Mouse (Mus musculus): ENCODE results near the gene Robo2.

The Robo2 gene

DNA sequence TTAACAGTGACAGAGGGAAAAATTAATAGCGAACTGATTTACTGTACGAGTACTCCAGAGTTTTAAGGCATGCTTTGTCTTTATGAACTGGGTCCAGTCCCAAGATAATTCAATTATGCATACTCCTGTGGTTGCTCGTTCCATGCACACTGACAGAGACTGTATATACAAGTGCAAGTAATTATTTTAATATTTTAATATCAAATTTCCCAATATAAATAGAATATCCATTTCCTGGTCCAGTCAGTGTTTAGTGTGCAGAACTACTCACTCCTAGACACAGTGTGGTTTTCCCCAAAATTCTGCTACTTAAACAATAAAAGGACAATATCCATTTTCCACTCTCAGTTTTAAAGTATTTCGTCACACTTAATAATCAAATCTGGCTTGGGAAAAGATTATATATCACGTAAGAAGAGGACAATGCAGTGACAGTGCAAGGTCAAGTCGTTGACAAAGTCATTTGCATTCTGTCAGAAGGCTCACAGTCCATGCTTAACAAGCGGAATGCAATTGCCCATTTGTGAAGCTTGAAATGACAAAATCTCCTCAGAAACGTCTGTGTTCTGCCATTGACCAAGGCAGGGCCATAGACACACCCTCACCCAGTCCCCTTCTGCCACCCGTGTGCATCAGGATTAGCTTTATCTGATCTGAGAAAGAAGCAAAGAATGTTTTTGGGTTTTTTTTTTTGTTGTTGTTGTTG, 89.8 kb downstream of the Robo2 start:
- DNase-seq: no peak

DNA sequence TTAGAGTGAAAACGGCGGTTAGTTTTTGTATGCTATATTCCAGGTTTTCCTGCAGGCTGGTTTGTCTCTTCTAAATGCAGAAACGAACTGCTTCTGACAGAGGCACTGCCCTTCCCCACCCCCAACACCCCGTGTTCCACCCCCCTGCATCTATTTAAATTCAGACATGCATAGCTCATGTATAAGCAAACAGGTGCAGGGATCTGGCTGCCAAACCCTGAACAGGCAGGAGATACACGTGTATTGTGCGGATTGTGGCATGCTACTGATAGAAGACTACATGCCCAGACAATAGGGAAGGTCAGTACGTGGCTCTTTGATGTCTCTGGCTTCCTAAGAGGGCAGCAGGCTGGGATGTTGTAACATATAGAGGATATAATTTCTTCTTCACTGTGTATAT, 95.5 kb downstream of the Robo2 start:
- no peak for DNase-seq

DNA sequence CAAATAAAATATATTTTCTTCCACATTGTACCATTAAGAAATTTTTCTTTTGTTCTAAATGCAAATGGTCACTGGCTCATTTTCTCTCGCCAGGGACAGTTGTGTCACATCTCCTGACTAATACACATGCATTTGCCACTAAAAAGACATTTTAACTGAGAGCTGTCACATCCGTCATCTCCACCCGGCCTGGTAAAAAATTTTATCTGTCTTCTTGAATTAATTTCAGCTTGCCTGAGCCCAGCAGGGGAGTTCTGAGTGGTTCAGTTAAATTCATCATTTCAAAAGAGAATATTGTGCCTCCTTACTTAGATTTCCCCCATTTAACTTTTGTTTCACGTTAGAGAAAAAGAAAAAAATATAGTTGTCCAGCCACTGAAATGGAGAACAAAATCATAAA, 98.4 kb downstream of the Robo2 start:
- no peak for DNase-seq

DNA sequence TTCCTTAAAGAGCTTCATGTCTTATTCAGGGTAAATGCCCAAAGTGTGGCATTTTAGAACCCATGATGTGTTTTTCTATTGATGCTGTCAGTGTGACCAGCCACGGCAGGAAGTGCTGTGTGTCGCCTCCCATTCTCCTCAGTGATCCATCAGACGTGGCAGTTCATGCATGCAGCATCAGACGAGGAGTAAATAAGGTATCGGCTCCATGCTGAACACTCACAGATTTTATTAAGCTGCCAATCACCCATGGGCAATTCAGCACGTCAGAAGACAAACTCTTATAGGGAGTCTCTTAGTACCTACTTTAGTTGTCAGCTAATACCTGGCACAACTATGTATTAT, 104.1 kb downstream of the Robo2 start:
- DNase-seq: no peak

DNA sequence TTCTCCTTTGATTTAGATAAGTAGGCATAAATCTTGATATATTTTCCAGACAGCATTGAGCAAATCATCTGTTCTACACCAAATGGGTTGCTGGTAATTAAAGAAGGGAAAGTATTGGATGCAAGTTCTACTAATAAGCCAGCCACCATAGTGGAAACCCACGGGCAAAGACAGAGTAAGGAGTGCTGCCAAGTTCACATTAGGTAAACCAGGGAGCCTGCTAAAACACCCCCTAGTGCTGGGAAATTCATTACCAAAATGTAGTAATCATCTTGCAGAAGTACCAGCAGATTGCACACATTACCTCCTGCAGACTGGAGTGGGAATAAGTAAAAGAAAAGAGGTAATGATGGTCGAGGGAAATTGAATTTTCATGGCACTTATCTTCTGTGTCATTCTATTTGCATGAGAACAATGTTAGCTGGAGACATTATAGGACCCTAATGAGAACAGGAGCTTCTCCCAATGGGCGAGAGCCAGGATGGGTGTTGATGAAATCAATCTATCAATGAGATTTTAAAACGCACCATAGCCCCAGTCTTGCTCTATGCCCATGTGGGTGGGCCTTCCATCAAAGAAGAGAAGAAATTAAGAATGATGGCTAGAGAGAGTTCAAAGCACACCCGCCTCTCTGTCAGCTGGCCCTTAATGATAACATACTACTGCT, 104.6 kb downstream of the Robo2 start:
- DNase-seq: no peak

DNA sequence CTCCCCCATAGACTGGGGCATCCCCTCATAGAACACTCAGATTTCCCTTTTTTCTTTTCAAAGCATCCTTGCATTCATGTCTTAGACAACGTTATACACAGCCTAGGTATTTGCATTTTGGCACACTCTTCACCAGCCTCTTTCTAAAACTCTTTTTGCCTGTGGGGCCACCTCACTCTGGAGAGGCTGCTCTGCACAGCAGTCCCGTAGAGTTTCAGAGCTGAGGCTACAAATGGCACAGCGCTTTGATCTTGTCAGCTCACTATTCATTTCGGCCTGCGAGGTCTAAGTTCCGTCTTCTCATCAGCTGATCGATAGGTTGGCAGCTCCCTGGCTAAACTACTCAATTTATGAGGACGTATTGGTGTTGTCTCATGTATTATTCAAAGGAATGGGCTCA, 123.7 kb downstream of the Robo2 start:
- no peak for DNase-seq

DNA sequence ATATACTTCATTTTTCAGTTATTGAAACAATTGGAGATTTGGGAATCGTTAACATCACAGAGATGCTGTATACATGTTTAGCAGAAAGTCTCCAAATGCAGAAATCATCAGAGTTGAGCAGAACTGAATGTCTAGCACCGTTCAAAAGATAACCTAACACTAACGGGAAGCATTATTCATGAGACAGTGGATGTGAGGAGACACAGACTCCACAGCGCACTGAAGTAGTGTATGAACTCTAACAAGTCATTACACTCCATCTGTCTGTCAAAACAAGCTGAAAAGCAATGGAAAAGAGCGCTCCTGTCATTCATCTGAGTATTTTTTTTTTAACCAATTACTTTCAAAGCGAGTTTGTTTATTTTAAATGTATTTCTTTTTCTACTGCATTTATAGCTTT, 129.1 kb downstream of the Robo2 start:
- DNase-seq: no peak

DNA sequence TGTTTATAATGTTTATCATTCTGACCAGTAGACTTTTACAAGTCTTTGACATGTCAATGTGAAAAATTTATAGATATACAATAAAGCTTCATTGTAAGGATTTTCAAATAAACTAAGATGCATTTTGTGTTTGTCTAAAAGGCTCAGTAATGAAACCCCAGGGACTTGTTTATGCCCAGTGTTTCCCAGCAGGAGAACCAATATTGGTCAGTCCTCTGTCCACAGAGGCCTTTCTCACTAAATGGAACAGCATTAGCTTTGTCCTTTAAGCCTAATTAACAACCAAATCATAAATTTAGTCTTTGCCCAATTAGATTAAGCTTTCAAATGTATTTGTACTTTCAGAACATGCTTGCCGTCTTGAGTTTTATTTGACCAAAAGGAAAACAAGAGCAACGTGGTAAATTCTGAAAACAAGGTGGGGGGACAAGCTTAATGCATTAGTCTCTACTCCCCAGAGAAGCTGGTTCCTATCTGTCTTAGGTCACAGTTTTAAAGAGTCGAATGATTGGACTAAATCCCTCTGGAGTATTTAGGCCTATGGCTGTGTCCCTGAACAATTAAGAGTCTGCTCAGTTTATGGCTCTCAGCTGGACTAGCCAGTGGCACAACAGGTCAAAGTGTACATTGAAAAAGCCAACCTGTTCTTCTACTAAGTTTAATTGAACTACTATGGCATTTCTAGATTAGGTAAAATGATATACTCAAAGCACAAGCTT, 134.6 kb downstream of the Robo2 start:
- no peak for DNase-seq

DNA sequence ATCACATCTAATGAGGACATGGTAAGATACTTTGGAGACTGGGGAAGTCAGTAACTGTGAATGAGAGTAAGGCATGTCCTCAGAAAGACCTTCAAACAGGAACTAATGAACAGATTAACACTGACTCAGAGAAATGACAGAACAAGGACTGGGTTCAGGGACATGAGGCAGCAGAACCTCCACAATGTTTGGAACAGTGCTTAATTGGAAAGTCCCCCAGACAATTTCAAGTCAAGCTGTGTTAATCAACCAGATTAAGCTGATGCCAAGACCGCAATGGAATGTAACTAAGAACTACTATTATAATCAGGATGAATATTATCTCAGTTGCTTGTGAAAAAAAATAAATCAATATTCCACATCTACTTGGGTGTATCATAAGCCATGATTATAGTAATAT, 137.0 kb downstream of the Robo2 start:
- no peak for DNase-seq

DNA sequence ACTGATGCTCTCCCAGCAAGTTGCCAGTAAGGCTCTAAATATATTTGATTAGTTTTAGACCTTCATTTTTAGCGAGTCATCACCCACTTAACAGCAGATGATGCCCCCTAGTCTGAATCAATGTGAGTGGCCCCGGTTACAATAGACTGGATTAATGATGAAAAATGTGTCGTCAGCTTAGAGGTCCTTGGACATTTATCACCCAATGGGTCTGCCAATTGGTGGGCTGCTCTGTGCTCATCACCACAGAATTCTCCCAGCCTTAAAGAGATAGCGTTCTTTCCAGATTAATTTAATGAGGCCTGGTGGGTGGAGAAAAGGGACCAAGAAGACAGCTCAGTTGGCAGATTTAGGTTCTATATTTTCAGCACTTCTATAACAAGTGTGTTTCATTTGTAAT, 138.6 kb downstream of the Robo2 start:
- no peak for DNase-seq

DNA sequence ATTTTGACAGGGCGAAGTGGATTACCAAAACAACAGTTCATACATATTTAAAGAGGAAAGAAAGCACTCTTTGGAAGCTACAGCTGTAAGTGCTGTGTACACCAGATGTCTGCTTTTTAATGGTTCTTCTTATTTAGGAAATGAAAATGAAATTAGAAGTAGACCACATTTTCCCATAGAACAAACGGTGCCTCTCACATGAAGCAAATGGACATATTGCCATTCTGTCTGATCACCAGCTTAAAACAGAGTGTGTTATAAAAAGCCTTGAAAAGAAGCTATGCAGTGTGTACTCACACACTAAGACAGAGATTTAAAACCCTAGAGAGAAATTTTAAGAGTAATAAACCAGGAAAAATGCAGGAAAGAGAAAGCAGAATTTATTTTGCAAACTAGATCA, 153.4 kb downstream of the Robo2 start:
- no peak for DNase-seq

DNA sequence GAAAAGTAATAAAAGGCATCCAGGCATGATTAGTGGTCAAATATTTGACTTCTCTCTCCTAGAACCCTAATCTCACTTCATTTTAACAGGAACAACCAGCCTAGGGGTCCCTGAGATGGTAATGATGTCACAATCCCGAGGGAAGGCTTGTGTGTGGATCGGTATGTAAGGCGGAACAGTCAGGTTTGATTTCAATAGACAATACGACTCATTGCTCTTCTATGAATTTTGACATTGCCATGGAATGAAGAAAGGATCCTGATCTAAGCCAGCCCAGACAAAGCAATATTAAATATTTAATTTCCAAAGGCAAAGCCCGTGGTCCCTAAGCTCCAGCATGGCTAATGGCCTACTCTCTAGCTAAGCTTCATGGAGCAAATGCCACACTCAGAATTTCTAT, 167.2 kb downstream of the Robo2 start:
- DNase-seq: no peak

DNA sequence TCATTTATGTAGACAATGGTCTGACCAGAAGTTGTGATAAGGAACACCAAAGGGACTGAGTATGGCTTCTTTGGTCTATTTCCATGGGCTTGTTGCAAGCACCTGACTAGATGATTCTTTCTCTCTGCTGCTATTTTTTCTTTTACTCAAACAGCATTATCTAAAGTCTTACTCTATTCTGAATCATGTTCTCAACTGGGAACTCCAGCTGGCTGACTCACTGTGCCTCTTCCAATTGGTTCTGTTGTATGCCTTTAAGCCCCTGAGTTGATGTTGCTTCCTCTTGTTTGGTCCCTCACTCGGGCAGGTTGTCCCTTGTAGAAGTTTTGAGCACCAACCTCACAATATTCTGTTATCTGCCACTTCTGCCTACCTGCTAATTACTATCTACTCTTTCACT, 170.1 kb downstream of the Robo2 start:
- no peak for DNase-seq

DNA sequence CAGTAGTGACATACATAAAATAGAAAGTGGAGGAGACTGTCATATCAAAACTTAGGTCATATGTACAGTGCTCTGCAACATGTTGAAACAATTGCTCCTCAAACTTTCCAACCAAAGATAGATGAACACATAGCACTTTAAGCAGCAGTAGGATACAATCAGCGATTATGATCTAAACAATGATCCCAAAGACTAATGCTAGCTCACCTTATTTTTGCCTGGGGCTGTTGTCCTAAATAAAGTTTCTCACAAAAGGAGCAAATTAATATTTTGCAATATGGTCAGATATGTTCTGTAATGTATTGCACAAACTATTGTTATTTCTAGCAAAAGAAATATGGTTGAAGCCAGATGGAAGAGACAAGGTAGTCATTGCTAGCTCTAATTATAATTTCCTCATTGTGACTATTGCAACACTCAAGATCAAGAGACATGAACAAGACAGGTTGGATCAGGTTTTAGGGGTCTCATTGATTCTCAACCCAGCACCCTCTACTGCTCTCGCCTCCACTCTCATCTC, 174.2 kb downstream of the Robo2 start:
- DNase-seq: no peak

DNA sequence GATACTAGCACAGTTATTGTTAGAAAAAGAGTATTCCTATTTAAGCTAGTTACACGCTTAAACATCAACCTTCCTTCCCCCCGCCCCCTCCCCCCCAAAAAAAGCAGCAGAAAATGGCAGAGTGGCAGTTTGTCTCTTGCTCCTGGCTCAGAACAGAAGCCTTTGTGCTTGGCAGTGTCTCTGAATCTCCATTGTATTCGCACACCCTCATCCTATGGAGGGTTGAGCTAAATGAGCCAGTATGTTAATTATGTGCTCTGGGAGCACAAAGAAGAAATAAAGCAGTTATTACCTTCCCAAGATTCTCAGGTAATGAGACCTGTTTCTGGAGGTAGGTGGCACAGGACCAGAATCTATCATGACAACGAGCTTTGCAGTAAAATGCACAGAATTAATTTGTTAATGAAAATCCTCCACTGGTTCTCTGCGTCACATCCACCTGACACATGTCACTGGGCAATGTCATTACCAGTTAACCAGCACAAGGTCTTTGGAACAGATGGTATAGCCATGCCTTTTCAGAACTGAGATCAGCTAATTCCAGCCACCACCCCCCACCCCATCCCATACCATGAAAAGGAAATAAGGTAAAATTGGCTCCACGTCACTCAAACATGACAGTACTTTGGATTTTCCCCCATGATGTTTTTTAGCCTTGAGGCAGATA, 177.1 kb downstream of the Robo2 start:
- no peak for DNase-seq

DNA sequence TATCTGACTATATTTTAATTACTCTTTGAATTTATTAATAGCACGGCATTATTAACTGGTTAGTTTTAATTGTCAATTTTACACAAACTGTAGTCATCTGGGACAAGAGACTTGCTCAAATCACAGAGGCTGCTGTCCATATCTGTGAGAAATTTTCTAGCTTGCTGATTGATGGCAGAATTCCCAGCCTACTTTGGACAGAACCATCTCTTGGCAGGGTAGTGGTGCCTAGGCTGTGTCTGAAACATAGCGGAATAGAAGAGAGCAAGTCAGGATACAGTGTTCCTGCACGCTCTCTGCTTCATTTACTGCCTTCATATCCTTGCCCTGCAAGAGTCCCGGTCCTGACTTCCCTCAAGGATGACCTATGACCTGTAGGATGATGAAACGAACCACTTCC, 178.0 kb downstream of the Robo2 start:
- DNase-seq: peak; percentile 2

DNA sequence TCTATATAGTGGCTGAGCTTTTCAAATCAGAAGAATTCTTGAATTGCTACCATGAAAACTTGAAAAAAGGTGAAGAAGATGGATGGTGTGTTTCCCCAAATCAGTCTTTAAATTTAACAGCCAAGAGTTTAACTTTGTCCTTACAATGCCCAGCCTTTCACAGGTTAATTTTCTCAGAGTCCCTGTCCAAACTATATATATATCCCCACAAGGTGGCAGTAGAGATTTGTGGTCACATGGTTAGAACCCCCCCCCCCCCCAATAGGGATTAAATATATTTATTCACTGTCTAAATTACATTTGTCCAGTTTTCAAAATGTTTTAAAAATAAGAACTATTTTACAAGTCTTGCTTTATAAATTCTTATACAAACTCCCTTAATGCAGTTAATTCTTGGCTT, 184.3 kb downstream of the Robo2 start:
- DNase-seq: no peak

DNA sequence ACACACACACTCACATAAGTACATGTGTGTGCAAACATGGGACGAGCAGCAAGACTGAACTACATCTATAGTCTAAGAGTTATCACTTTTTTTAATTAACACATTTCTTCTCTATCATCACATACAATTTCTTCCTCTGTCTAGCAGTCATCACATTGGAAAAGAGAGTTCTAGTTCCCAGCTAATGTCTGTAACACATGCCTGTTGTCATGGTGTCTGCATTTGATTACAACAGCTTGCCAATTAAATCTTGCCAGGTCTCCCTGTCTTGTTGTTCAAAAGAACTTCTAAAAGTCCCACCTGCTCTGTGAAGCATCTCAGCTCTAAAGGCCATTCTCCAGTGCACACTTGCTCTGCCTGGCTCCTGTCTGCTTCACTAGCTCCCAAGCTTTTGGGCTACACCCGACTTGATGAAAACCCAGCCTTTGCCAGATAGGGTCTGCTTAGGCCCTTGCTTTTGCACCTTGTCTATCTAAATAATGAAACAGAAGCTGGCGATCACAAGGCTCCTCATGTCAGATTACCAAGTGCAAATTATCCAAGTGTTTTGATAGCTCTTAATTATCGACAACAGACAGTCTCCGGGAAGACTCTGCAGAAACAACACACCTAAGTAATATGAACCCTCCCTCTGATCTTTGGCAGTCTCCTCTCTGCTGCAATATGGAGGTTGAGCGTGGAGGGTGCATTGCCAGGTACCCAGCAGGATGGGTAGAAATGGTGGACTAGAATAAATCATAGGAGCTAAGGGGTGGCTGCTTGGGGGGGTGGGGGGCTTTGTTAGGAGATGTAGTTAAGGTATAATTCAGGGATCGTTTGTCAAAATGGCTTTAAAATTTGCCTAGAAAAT, 186.0 kb downstream of the Robo2 start:
- no peak for DNase-seq

DNA sequence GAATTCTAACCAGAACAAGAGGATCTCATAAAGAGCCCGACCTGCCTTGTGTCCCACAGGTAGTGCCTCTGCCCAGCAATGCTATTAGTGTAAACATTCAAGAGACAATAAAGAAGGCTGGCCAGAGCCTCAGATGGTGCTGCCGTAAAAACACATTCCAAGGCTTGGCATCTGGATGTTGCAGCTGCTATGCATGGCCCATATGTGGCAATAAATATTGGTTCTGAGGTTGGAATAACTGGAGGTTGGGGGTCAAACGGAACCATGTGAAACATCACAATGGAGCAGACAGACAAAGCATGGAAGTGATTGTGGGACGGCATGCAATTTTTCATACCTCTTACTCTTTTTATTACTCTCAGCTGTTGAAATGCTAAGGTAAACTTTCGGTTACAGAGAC, 189.1 kb downstream of the Robo2 start:
- DNase-seq: no peak

DNA sequence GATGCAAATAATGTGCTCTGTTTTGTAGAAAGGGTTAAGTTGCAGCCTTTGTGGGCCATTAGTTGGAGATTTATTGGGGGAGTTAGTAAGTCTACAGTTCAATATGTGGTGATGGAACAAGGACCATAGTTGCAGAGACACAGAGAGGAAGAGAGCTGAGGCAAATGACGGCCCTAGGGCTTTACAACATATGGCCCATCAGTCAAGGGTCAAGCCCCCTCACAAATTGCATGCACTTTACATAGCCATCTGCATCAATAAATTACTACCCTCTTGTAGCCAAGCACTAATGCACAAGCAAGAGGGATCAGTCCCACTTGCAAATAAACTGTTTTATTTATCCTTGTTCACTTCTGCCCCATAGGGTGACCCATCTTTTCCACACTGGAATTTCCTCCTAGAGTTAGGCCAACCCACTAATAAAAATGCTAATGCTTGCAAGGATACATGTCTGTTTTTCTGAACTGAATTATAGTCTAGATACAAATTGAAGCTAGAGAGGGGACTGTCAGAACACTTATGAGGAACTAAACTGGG, 194.7 kb downstream of the Robo2 start:
- no peak for DNase-seq

DNA sequence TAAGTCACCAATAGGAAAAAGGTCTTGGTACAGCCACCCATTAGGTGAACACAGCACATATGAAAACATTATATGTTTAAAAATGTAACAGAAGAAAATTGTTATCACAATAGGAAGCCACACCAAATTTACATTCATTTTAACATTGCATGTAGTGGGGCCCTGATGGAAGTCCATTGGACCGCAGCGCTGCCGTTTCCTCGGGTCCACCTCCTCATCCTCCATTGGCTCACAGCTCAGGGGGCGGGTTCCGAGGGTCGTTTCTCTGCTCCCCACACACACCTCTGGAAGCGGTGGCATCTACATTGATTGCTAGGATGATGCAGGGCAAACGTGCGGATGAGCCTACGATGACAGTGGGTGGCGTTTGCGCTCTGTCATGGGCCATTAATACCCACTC, 195.8 kb downstream of the Robo2 start:
- DNase-seq: no peak

DNA sequence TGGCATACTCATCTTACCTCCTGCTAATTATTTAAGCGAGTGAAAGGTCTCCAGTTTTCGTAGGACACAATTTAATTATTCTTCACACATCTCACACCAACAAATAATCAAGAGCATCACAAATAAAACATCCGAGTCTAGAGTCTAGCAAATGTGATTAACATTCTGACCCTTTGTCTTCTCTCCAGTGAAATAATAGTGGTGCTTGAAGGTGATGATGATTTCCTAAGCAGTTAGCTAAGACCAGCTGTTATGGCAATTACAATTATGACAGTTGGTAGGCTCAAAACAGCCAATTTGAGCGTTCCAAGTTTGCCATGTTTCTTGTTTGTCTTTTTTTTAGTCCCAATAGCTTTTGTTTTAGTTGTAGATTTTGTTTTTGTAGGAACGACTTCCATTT, 210.9 kb downstream of the Robo2 start:
- DNase-seq: no peak

Data from lung, postnatal 10 days (tissue).